ENCODE assay signal across 8 mouse cellular contexts in genomic region chr2:157561165-157561836, GRCm38 (mm10). TPM values are rescaled to one million over a fixed set of nuclear protein-coding genes. Genes with fewer than 3 reads are reported as not detected.
DNase-seq lines count a peak whose midpoint lies in the region; ATAC-seq lines count a peak whose summit lies in the region.

No protein-coding gene starts in this region.

- H3K4me3 ChIP-seq in hindbrain, embryonic 15.5 days: peak overlapping the region; percentile 54

- H3K27me3 ChIP-seq in hindbrain, embryonic 15.5 days: no peaks in the 10 kb centered on the region

- intact Hi-C loops in gastrocnemius, postnatal 14 days (cut with DNase I; ENCODE audit: low total_unique reads): no loop called here
- intact Hi-C loops in left cerebral cortex, postnatal 10 days (cut with DNase I): no loop called here

- peaks cover 55% of the 10 kb centered on the region for H3K4me1 ChIP-seq in hindbrain, embryonic 15.5 days (replicated peaks)

- peaks cover 52% of the 10 kb centered on the region for H3K36me3 ChIP-seq in hindbrain, embryonic 15.5 days

- peaks cover 19% of the 10 kb centered on the region; the same call in 1 of the 2 replicates for H3K9me3 ChIP-seq in hindbrain, embryonic 15.5 days

- H3K27ac ChIP-seq in hindbrain, embryonic 15.5 days (replicated peaks): peak overlapping the region; percentile 91

- peak overlapping the region; percentile 72 for H3K4me2 ChIP-seq in hindbrain, embryonic 15.5 days

- 39% methylated on average over 27 of the region's 27 CpGs for WGBS in hindbrain, embryonic 15.5 days

- peak; percentile 54 for ATAC-seq in hindbrain, embryonic 15.5 days (ENCODE audit: low FRiP score, low read depth)

- peak; percentile 86 to 93 for DNase-seq in adrenal gland, adult (ENCODE audit: inconsistent age in 2 of 2, low spot score in 1 of 2)
- DNase-seq in cerebellum, postnatal 36 days: peak; percentile 82 to 83
- DNase-seq in gastrocnemius, postnatal 14 days: peak; percentile 87
- DNase-seq in left cerebral cortex, postnatal 10 days (ENCODE audit: extremely low spot score in 1 of 2, low spot score in 2 of 2): peak; percentile 69 to 93
- peak; percentile 97 for DNase-seq in lung, postnatal 36 days
- peak; percentile 51 to 68 for DNase-seq in right cerebral cortex, adult 2 months (ENCODE audit: low spot score in 2 of 2)
- no peak for DNase-seq in thymus, postnatal 10 days (ENCODE audit: low spot score in 2 of 2)

- peak overlapping the region; percentile 52 for H3K9ac ChIP-seq in hindbrain, embryonic 15.5 days

RNA-seq across cellular contexts. Expression of gene Nnat, which starts 1.4 kb away (rescaled TPM):
- 1 to 10 TPM; 1.4 to 5.4 TPM for total RNA-seq in gastrocnemius, postnatal 14 days (2021)
- polyA plus RNA-seq in hindbrain, embryonic 15.5 days (2015; fragmentation: Nextera tagmentation; extraction: Ambion mirVana): 6,864 and 7,318 TPM in 2 replicates
- total RNA-seq in left cerebral cortex, postnatal 10 days (2021): 100 to 1,000 TPM; 562 to 692 TPM

RNA-seq across cellular contexts. Expression of gene Blcap, which starts 9.8 kb away (rescaled TPM):
- 10 to 100 TPM; 15.8 to 16.7 TPM for total RNA-seq in gastrocnemius, postnatal 14 days (2021)
- 249 and 272 TPM in 2 replicates for polyA plus RNA-seq in hindbrain, embryonic 15.5 days (2015; fragmentation: Nextera tagmentation; extraction: Ambion mirVana)
- 100 to 1,000 TPM; 136 TPM for total RNA-seq in left cerebral cortex, postnatal 10 days (2021)

Comparison
In these comparisons a context has a peak if more than half of its experiments do, and no peak if none do; other contexts are left out.
1. DNase-seq: peak in adrenal gland, adult (2 of 2), cerebellum, postnatal 36 days (2 of 2), gastrocnemius, postnatal 14 days (single experiment), left cerebral cortex, postnatal 10 days (2 of 2), lung, postnatal 36 days (single experiment) and right cerebral cortex, adult 2 months (2 of 2); none in thymus, postnatal 10 days (0 of 2).
2. RNA of gene Nnat, which starts 1.4 kb away (total RNA-seq): 562 to 692 TPM in left cerebral cortex, postnatal 10 days; 1.4 to 5.4 TPM in gastrocnemius, postnatal 14 days; every median in the first group is over 10 times any median in the second.
3. RNA of gene Blcap, which starts 9.8 kb away (total RNA-seq): 136 TPM in left cerebral cortex, postnatal 10 days; 15.8 to 16.7 TPM in gastrocnemius, postnatal 14 days; every median in the first group is over 4 times any median in the second.